Comparison of ENCODE assay signal across 7 mouse cellular contexts in the genomic region with DNA sequence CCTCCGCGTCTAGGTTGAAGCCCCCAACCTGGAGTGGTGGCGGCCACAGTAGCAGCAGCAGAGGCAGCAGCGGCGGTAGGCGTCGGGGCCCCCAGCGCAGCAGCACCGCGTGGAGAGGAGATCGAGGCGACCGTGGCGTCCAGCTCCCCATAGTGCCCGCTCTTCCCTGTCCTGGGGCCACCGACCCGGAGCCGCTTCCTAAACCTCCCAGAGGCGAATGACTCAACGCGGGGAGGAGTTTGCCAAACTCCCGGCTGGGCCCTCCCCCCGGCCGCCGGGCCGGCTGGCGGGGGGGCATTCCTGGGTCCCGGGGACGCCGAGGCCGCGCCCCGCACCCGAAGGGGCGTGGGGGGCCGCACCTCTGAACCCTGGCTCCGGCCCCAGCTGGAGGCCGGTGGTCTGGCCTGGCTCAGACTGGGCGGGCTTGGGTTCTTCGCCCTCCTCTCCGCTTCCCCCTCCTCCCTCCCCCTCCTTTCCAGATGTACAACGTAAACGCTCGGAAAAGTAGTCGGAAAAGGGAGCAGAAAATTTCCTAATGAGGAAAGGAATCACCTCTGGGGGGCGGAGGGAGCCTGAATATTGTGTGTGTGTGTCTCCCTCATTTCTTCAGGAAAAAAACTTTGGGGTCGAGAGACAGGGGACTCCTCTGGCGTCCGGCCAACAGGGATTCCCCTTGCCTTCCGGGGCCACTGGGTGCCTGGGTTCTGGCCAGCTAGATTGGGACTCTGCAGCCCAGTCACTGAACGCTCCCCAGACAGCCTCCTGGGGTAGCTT. TPM values are rescaled to one million over a fixed set of nuclear protein-coding genes. Genes with fewer than 3 reads are reported as not detected.
DNase-seq lines count a peak whose midpoint lies in the region; ATAC-seq and TF ChIP-seq lines count a peak whose summit lies in the region.

Itga5 (minus strand) TSS at position 388 of the 774 bp plus-strand sequence.

- ATAC-seq in intestine, embryonic 15.5 days: peak; percentile 84
- peak; percentile 66 for ATAC-seq in neural tube, embryonic 13.5 days (ENCODE audit: low read depth)

- WGBS in intestine, embryonic 15.5 days: 1% methylated on average over 51 of the region's 51 CpGs
- under 1% methylated on average over 51 of the region's 51 CpGs for WGBS in neural tube, embryonic 13.5 days

- peak; percentile 93 for DNase-seq in NIH3T3 (ENCODE audit: low read depth)
- DNase-seq in gonadal fat pad, adult 2 months (ENCODE audit: low read depth): no peak
- DNase-seq in lung, adult 18-20 months: peak; percentile 82 to 85
- DNase-seq in urinary bladder, postnatal 4 days (ENCODE audit: low spot score in 2 of 2): peak; percentile 75 to 77

- 0 out of 2 replicates have a peak, but pooled peaks have one; percentile 64 for TF ChIP-seq POLR2A in bone marrow macrophage, adult 2 months (IDR thresholded peaks at IDR 0.05; ENCODE audit: borderline replicate concordance, low read depth, low read length)

- H3K27me3 ChIP-seq in intestine, embryonic 15.5 days (replicated peaks): no peaks in the 10 kb centered on the region
- H3K27me3 ChIP-seq in neural tube, embryonic 13.5 days: peaks cover 36% of the 10 kb centered on the region

- H3K9me3 ChIP-seq in intestine, embryonic 15.5 days: no peaks in the 10 kb centered on the region
- H3K9me3 ChIP-seq in neural tube, embryonic 13.5 days: no peaks in the 10 kb centered on the region

- H3K4me3 ChIP-seq in bone marrow macrophage, adult 2 months (ENCODE audit: insufficient read depth, low read length): peak within 1 kb of the TSS; percentile 95
- peak within 1 kb of the TSS; percentile 86 for H3K4me3 ChIP-seq in intestine, embryonic 15.5 days (replicated peaks)
- peak within 1 kb of the TSS; percentile 52 for H3K4me3 ChIP-seq in neural tube, embryonic 13.5 days

- H3K9ac ChIP-seq in intestine, embryonic 15.5 days: peak within 1 kb of the TSS; percentile 89
- peak within 1 kb of the TSS; percentile 75 for H3K9ac ChIP-seq in neural tube, embryonic 13.5 days

- H3K4me2 ChIP-seq in intestine, embryonic 15.5 days (replicated peaks): peak within 1 kb of the TSS; percentile 87
- peak within 1 kb of the TSS; percentile 74 for H3K4me2 ChIP-seq in neural tube, embryonic 13.5 days

- TF ChIP-seq CTCF in bone marrow macrophage, adult 2 months (IDR thresholded peaks at IDR 0.05; ENCODE audit: low read depth, low read length): no peak

- peaks cover 71% of the 10 kb centered on the region for H3K4me1 ChIP-seq in bone marrow macrophage, adult 2 months (ENCODE audit: control insufficient read depth, insufficient read depth, low read length)
- peaks cover 19% of the 10 kb centered on the region for H3K4me1 ChIP-seq in intestine, embryonic 15.5 days (replicated peaks)
- H3K4me1 ChIP-seq in neural tube, embryonic 13.5 days (replicated peaks): peaks cover 22% of the 10 kb centered on the region

- no peaks in the 10 kb centered on the region for H3K36me3 ChIP-seq in intestine, embryonic 15.5 days
- H3K36me3 ChIP-seq in neural tube, embryonic 13.5 days: no peaks in the 10 kb centered on the region

- peak within 1 kb of the TSS; percentile 45 for H3K27ac ChIP-seq in bone marrow macrophage, adult 2 months (ENCODE audit: insufficient read depth, low read depth, low read length)
- peak within 1 kb of the TSS; percentile 92 for H3K27ac ChIP-seq in intestine, embryonic 15.5 days
- no peak within 1 kb of the TSS; the same call in 1 of the 2 replicates for H3K27ac ChIP-seq in neural tube, embryonic 13.5 days (replicated peaks)

RNA-seq across cellular contexts. Expression of gene Itga5, which starts in this region (rescaled TPM):
- 34.0 and 37.3 TPM in 2 replicates for polyA plus RNA-seq in bone marrow macrophage, adult 2 months (2012; ENCODE audit: insufficient read depth, insufficient read length, missing spikeins)
- polyA plus RNA-seq in gonadal fat pad, adult 2 months (2012; rRNA removed): 19.1 and 20.6 TPM in 2 replicates
- polyA plus RNA-seq in intestine, embryonic 15.5 days (2015; fragmentation: Nextera tagmentation; extraction: Ambion mirVana): 44.8 and 45.5 TPM in 2 replicates
- 9.2 and 11.6 TPM in 2 replicates for polyA plus RNA-seq in neural tube, embryonic 13.5 days (2015; fragmentation: Nextera tagmentation; extraction: Ambion mirVana)
